Mouse (Mus musculus) liver, embryonic 14.5 days (tissue): ENCODE results near the gene Odf3l1.

ENCODE experiments used
- CTCF ChIP-seq: IDR thresholded peaks from 2 replicates; pipeline ENCODE4 v1.5.1; 2016; ENCODE audit warnings: antibody characterized with exemption, low read depth, control low read depth
- EP300 ChIP-seq: IDR thresholded peaks from 2 replicates; pipeline ENCODE4 v1.6.1; 2016; ENCODE audit warnings: antibody characterized with exemption, low read depth

DNA sequence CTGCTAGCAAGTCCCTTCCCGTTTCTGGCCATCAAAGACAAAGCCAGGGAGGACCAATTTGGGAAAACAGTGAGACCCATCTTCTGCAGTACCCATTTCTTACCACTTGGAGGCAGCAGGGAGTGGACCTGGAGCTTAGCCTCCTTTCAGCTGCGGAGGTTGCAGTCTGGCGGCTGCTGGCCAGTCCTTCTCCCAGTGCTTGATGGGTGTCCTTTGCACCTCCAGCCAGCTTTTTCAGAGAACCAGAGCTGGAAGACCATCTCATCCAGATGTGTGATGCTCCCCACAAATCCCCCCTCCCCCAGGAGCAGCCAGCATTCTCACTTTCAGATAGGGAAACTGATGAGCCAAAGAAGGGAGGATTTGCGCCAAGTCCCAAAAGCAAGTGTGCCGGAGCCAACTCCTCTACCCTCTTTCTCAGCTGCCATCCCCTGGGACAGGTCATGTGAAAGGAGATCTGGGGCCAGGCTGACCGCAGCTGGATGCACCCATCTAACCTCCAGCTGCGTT lies 20.7 kb downstream of the Odf3l1 start:
- TF ChIP-seq EP300 = no peak
- peak; percentile 84 for TF ChIP-seq CTCF
